Mouse (Mus musculus): ENCODE data around the gene Gm21981. TPM values are rescaled to one million over a fixed set of nuclear protein-coding genes. Genes with fewer than 3 reads are reported as not detected.
A peak's percentile ranks its signal among the peaks of the same experiment; 100 is the strongest.

The Gm21981 gene
- total RNA-seq, 1 experiment: 0.36 TPM

DNA sequence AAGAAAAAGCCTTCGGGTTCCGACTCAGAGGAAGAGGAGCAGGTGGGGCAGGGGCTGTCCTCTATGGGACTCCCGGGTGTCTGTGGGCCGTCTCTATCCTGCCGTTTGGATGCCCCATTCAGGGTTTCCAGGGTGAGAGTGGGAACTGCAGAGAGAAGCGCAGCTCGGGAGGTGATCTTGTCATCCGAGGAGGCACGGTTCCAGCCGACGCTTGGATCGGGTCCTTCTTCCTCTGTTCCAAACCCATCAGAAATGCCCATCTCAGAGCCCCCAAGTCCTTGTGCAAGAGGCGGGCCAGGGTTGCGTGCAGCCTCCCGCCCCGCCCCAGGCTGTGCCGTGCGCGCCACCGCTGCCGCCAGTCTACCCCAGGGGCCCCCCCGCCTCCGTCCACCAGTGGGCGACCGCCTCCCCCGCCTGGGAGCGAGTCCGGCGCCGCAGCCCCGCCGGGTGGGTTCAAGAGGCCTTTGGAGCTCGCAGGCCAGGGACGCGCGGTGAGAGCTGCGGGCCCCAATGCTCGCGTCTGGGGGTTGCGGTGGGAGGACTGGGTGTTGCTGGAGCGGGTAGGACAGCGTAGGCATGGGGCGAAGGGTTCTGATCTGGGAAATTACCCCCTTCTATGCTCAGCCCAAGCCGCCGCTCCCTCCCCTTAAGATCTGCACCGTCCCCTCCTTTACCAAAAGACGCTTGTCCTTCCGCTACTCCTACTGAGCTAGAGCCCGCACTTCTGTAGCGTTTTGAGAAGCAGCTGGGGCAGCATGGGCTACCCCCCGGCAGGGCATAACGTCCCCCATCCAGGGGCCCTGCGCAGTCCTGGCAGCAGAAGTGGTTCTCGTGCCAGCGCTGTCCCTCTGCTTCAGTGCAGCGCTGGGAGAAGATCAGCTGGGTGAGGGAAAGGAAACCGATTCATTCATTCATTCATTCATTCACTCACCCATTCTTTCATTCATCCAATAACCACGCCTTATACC lies 5.4 kb downstream of the Gm21981 start, which contains the start of gene Frs3:
Gene Frs3 (plus strand): TSS at position 423 of the 968 bp plus-strand sequence.
- TF ChIP-seq ZC3H11A (IDR thresholded peaks at IDR 0.05; ENCODE audit: borderline replicate concordance, low read depth, low read length) (no peak), ZNF384 (IDR thresholded peaks at IDR 0.05; ENCODE audit: low read depth, low read length) (no peak)
- Histone ChIP-seq H3K36me3 (ENCODE audit: control insufficient read depth, insufficient read depth, low read length, poor library complexity, severe bottlenecking) (peaks cover 15% of the 10 kb centered on the region), H3K9me3 (ENCODE audit: control insufficient read depth, insufficient read depth, low read depth, low read length) (no peaks in the 10 kb centered on the region), H3K9ac (ENCODE audit: insufficient read depth, low read depth, low read length, poor library complexity, severe bottlenecking) (peak within 1 kb of the TSS; percentile 96), H3K4me3 (ENCODE audit: insufficient read depth in 1 of 2, low read depth in 1 of 2, low read length in 2 of 2, poor library complexity in 1 of 2, severe bottlenecking in 1 of 2) (peak within 1 kb of the TSS; percentile 85 to 95), H3K4me1 (ENCODE audit: control insufficient read depth in 2 of 2, insufficient read depth in 2 of 2, low read length in 2 of 2, poor library complexity in 1 of 2) (peaks cover 3 to 9% of the 10 kb centered on the region in 2 experiments; a peak in 1 of 4 replicates), H3K27ac (ENCODE audit: insufficient read depth, low read depth, low read length, poor library complexity, severe bottlenecking) (peak within 1 kb of the TSS; percentile 72)
- in situ Hi-C loops (cut with MboI; ENCODE audit: low sequenced_read_pairs in 2 of 2, unreplicated experiment in 2 of 2): no loop called here
- DNase-seq (ENCODE audit: low read depth, low spot score): no peak

GRCm38 (mm10) chr17:47688344-47688607 lies 6.0 kb downstream of the Gm21981 start, which contains the start of gene Tomm6:
TSS of gene Tomm6 (minus strand) at chr17:47688386.
- DNase-seq (ENCODE audit: low read depth, low spot score): no peak
- Histone ChIP-seq H3K9me3 (ENCODE audit: control insufficient read depth, insufficient read depth, low read depth, low read length) (no peaks in the 10 kb centered on the region), H3K27ac (ENCODE audit: insufficient read depth, low read depth, low read length, poor library complexity, severe bottlenecking) (peak within 1 kb of the TSS; percentile 72), H3K9ac (ENCODE audit: insufficient read depth, low read depth, low read length, poor library complexity, severe bottlenecking) (peak within 1 kb of the TSS; percentile 96), H3K4me3 (ENCODE audit: insufficient read depth in 1 of 2, low read depth in 1 of 2, low read length in 2 of 2, poor library complexity in 1 of 2, severe bottlenecking in 1 of 2) (peak within 1 kb of the TSS; percentile 85 to 95), H3K36me3 (ENCODE audit: control insufficient read depth, insufficient read depth, low read length, poor library complexity, severe bottlenecking) (peaks cover 15% of the 10 kb centered on the region), H3K4me1 (ENCODE audit: control insufficient read depth in 2 of 2, insufficient read depth in 2 of 2, low read length in 2 of 2, poor library complexity in 1 of 2) (peaks cover 3 to 6% of the 10 kb centered on the region in 2 experiments; a peak in 1 of 4 replicates)
- in situ Hi-C loops (cut with MboI; ENCODE audit: low sequenced_read_pairs in 2 of 2, unreplicated experiment in 2 of 2): no loop called here
- no peak for TF ChIP-seq ZC3H11A (IDR thresholded peaks at IDR 0.05; ENCODE audit: borderline replicate concordance, low read depth, low read length)
- no peak for TF ChIP-seq HCFC1 (IDR thresholded peaks at IDR 0.05; ENCODE audit: borderline replicate concordance, insufficient read depth, low read length)
- TF ChIP-seq MAFK (IDR thresholded peaks at IDR 0.05; ENCODE audit: insufficient read depth, low read depth, low read length): no peak
- TF ChIP-seq CHD2 (IDR thresholded peaks at IDR 0.05; ENCODE audit: low read depth, low read length): no peak
- TF ChIP-seq ZNF384 (IDR thresholded peaks at IDR 0.05; ENCODE audit: low read depth, low read length): no peak

DNA sequence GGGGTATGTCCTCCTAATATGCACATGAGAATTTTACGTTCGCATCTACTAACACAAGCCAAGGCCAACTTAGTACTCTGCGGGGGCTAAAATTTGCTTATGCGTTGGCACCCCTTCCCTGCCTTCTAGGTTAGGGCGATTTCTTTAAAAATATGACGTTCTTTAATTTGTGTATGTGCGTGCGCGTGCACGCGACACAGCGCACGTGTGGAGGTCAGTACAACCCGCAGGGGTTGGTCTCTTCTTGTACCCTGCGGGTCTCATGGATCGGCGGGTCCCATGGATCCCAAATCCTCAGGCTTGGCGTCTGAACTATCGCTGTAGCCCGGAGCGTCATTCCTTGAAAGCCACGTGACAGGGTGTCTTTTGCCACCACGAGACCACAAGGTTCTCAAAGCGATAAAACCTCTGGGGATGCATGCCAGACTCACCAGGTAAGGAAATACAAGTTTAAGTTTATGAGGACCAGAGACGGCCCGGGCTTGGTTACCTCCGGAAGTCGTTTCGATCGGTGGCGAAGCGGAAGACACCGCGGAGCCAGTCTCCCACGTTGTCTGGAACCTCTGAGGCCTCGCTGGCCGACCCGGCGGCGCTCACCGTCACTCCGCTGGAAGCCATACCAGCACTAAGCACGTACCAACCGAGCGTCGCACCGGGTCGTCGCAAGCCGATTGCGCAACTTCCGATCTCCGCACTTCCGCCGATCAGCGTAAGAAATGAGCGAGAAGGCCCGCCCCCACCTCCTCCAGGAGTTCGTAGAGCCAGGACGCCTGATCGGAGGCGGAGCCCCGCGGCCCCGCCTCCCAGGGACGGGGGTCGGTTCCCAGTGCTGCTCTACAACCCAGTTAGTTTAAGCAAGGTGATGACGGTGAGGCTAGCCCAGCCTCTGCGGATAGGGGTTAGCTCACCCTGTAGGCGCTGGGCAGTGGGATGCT lies 6.6 kb downstream of the Gm21981 start:
- DNase-seq (ENCODE audit: low read depth, low spot score): peak; percentile 97
- Histone ChIP-seq H3K4me1 (ENCODE audit: control insufficient read depth in 2 of 2, insufficient read depth in 2 of 2, low read length in 2 of 2, poor library complexity in 1 of 2) (peaks cover 3 to 10% of the 10 kb centered on the region in 2 experiments; a peak in 1 of 4 replicates), H3K4me3 (ENCODE audit: insufficient read depth in 1 of 2, low read depth in 1 of 2, low read length in 2 of 2, poor library complexity in 1 of 2, severe bottlenecking in 1 of 2) (peak overlapping the region; percentile 85 to 95), H3K36me3 (ENCODE audit: control insufficient read depth, insufficient read depth, low read length, poor library complexity, severe bottlenecking) (peaks cover 17% of the 10 kb centered on the region), H3K9ac (ENCODE audit: insufficient read depth, low read depth, low read length, poor library complexity, severe bottlenecking) (peak overlapping the region; percentile 96), H3K27ac (ENCODE audit: insufficient read depth, low read depth, low read length, poor library complexity, severe bottlenecking) (peak overlapping the region; percentile 72), H3K9me3 (ENCODE audit: control insufficient read depth, insufficient read depth, low read depth, low read length) (no peaks in the 10 kb centered on the region)
- in situ Hi-C loops (cut with MboI; ENCODE audit: low sequenced_read_pairs in 2 of 2, unreplicated experiment in 2 of 2): no loop called here
- peak; percentile 83 for TF ChIP-seq HCFC1 (IDR thresholded peaks at IDR 0.05; ENCODE audit: borderline replicate concordance, insufficient read depth, low read length)
- no peak for TF ChIP-seq ZC3H11A (IDR thresholded peaks at IDR 0.05; ENCODE audit: borderline replicate concordance, low read depth, low read length)

DNA sequence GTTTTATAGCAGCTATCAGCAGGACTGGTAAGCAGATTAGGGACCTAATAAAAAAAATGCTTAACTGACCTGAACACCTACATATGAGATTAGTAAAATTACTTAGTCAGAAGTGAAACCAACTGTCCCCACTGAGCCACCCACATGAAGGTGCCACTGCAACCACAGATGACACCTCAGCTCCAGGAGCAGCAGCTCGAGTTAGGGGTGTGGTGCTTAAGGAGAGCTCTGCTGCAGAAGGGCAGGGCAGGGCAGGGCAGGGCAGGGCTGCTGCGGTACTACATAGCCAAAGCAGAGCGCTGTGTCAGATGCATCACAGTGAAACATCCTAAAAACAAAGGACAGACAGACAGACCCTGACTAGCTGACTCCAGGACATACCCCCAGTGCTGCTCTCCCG lies 11.4 kb downstream of the Gm21981 start:
- H3K4me3 ChIP-seq (ENCODE audit: insufficient read depth in 1 of 2, low read depth in 1 of 2, low read length in 2 of 2, poor library complexity in 1 of 2, severe bottlenecking in 1 of 2): no peak overlapping the region
- H3K9ac ChIP-seq (ENCODE audit: insufficient read depth, low read depth, low read length, poor library complexity, severe bottlenecking): no peak overlapping the region
- no peak for DNase-seq (ENCODE audit: low read depth, low spot score)
- no peaks in the 10 kb centered on the region for H3K9me3 ChIP-seq (ENCODE audit: control insufficient read depth, insufficient read depth, low read depth, low read length)
- in situ Hi-C loops (cut with MboI; ENCODE audit: low sequenced_read_pairs in 2 of 2, unreplicated experiment in 2 of 2): no loop called here
- TF ChIP-seq ZC3H11A (IDR thresholded peaks at IDR 0.05; ENCODE audit: borderline replicate concordance, low read depth, low read length) (no peak), HCFC1 (IDR thresholded peaks at IDR 0.05; ENCODE audit: borderline replicate concordance, insufficient read depth, low read length) (no peak), ZNF384 (IDR thresholded peaks at IDR 0.05; ENCODE audit: low read depth, low read length) (no peak), CHD2 (IDR thresholded peaks at IDR 0.05; ENCODE audit: low read depth, low read length) (no peak), MAFK (IDR thresholded peaks at IDR 0.05; ENCODE audit: insufficient read depth, low read depth, low read length) (no peak)
- H3K27ac ChIP-seq (ENCODE audit: insufficient read depth, low read depth, low read length, poor library complexity, severe bottlenecking): no peak overlapping the region
- peaks cover 22% of the 10 kb centered on the region for H3K36me3 ChIP-seq (ENCODE audit: control insufficient read depth, insufficient read depth, low read length, poor library complexity, severe bottlenecking)
- H3K4me1 ChIP-seq (ENCODE audit: control insufficient read depth in 2 of 2, insufficient read depth in 2 of 2, low read length in 2 of 2, poor library complexity in 1 of 2): peaks cover 3 to 8% of the 10 kb centered on the region in 2 experiments; a peak in 1 of 4 replicates

Data from ES-E14 (cell line).